Mouse (Mus musculus) right cerebral cortex, postnatal 14 days (tissue): ENCODE measurements around the gene Ywhah.

ENCODE experiments used
- DNase-seq: peaks from one replicate; pipeline ENCODE4 v3.0.0; 2022

The Ywhah gene

DNA sequence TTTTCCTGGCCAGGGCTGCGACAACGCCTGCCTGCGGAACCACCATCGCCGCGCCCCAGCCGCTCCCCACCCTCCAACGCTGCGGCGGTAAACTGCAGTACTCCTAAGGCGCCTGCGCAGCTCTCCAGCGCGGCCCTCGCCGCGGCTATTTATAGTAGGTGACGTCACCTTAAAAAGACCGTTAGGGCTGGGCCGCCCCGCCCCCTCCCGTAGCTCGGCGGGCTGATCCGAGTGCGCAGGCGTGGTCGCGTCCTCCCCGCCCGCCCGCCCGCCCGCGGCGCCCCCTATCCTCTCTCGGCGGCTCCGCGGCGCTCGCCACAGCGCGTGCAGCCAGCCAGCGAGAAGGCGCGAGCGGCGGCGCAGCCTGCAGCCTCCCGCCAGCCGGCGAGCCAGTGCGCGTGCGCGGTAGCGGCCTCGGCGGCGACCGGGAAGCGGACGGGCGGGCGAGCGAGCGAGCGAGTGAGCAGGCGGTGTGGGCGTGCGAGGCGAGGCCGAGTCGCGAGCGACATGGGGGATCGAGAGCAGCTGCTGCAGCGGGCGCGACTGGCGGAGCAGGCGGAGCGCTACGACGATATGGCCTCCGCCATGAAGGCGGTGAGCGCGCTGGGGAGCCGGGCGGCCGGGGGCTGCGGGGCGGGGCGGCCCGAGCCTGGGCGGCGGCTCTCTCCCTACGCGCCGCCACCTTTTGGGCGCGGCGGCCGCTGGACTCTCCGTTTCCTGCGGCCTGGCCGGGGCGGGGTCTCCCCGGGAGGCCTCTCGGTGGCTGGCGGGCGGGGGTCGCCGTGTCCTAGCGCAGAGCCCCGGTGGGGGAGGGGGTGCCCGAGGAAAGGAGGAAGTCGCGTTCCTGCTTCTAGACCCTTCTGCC lies at the start of gene Ywhah:
Gene Ywhah, plus strand, starts transcription at position 256 of the 865 bp plus-strand sequence.
- DNase-seq, result peak; percentile 97

DNA sequence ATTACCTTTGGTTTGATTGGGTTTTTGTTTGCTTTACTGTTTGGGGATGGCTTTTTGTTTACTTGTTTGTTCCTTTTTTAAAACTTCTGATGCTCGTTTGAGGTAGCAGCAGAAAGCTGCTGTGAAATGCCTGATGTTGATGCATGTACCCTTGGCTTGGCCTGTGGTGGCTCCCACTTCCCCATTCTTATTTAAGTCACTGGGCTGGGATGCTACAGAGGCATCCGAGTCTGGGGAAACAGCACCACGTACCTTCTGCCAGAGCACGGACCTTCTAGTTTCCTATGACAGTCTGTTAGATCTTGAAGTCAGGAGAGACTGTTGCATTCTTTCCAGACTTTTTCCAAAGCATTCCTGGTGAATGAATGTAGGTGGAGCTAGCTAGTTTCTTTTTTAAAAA lies 42.1 kb upstream of the Ywhah start:
- DNase-seq, result no peak

- DNase-seq, result no peak
Measured at GRCm38 (mm10) chr5:32977179-32977578, 41.4 kb upstream of the Ywhah start.

GRCm38 (mm10) chr5:32985379-32985778 lies 33.2 kb upstream of the Ywhah start:
- no peak for DNase-seq

GRCm38 (mm10) chr5:32987873-32988272 lies 30.7 kb upstream of the Ywhah start:
- DNase-seq, result no peak

- DNase-seq, result no peak
Measured at GRCm38 (mm10) chr5:32989959-32990640, 28.5 kb upstream of the Ywhah start.

- DNase-seq, result peak; percentile 29
Measured at GRCm38 (mm10) chr5:32991152-32991551, 27.5 kb upstream of the Ywhah start.

- DNase-seq, result no peak
Measured at GRCm38 (mm10) chr5:32994471-32994870, 24.1 kb upstream of the Ywhah start.

DNA sequence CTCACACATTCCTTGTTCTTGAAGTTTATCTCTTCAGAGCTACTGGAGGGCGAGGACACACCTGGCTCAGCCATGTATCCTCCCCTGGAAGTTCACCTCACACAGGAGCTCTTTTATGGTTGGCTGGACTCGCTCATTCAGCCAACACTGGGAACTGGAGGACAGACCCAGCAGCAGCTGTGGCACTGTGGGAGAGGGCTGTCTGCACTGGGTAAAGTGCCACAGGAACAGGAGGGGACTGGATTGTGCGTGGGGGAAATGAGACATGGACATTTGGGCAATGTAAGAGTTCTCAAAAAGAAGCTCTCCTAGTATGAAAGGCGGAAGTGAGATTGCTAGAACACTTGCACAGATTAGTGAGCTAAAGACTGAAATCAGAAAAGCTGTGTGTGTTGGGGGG lies 22.9 kb upstream of the Ywhah start:
- no peak for DNase-seq

DNA sequence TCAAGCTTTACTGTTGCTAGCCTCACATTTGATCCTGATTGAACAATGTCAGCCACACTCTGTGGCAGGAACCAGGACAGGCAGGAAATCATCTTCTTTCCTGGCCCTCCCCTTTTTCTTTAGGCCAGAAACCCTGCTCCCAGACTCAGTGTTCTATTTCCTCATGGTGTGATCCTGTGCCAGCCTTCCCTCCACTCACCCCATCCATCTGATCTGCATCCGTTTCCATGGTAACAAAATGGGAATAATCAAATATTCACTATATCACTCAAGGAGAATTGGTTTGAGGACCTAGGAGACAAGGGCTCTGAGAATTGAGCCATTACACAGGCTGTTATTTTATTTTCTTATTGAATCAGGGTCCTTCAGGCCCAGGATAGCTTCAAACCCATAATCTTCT lies 22.1 kb upstream of the Ywhah start:
- no peak for DNase-seq

DNA sequence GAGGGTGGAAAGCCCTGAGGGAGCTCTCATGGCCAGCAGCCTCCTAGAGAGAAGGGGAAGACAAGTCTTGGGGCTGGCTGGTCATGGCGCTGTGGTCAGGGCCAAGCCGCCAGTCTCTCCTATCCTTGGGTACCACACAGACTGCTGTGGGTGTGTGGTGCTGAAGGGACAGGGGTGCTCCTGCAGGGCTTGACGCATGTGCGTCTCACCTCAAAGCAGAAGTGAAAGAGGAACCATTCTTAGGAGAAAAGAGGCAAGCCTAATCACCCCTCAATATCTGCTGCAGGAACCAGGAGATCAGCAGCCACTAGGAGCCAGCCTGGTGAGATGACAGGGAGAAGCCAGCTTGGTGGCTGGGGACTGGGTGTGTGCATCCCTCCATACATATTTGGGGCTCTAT lies 20.9 kb upstream of the Ywhah start:
- DNase-seq, result no peak

DNA sequence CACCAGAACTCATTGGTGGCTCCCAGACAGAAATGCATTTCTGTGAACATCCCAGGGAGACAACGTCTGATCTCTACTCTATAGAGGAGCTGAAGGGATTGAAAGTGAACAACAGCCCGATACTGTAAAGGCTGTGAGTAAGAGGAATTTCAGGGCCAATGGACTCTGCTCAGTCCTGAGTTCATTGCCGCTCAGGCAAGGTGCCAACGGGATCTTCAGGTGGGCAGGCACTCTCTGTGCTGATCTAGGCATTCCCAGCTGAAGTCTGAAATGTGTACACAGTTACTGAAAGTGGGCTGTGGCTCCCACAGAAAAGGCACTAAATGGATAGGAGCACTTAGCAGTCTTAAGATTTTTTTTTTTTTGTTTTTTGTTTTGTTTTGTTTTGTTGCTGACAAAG lies 19.8 kb upstream of the Ywhah start:
- DNase-seq, result no peak

GRCm38 (mm10) chr5:33001111-33001510 lies 17.5 kb upstream of the Ywhah start:
- DNase-seq, result peak; percentile 67

GRCm38 (mm10) chr5:33002781-33003180 lies 15.8 kb upstream of the Ywhah start:
- DNase-seq, result no peak

- no peak for DNase-seq
Measured at GRCm38 (mm10) chr5:33003500-33003899, 15.1 kb upstream of the Ywhah start.

DNA sequence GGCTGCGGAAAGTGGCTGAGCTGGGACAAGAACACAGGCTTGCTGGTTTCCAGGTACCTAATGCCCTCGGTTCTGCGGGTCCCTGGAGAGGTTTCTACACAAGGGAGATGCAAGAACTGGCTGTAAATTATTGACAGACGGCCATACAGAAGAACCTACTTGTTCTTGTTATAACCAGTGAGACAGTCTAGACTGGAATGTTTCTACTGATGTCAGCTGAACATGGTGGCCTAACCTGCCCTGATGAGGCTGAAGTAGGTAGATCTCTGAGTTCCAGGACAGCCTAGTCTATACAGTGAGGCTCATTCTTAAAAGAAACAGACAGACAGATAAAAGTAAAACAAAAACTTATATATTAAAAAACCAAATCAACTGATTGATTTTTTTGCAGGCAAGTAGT lies 14.5 kb upstream of the Ywhah start:
- DNase-seq, result no peak

- no peak for DNase-seq
Measured at GRCm38 (mm10) chr5:33005442-33006145, 13.0 kb upstream of the Ywhah start.

DNA sequence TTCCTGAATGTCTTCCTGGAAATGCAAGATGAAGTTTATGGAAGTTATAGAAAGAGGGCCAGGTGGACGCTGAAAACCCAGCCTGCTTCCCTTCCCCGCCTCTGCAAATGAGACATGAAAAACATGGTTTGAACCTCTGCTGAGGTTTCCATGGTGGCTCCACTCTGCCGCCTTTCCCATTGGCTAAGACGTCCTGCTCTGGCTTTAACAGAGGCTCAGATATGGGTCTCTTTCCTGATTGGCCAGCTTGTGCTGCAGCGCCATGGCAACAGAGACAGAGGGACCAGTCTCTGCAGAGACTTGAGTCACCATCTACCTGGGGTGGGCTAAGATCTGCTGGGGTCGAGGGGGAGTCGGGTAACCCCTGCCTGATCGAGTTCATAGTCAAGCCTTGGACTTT lies 11.9 kb upstream of the Ywhah start:
- DNase-seq, result peak; percentile 68

DNA sequence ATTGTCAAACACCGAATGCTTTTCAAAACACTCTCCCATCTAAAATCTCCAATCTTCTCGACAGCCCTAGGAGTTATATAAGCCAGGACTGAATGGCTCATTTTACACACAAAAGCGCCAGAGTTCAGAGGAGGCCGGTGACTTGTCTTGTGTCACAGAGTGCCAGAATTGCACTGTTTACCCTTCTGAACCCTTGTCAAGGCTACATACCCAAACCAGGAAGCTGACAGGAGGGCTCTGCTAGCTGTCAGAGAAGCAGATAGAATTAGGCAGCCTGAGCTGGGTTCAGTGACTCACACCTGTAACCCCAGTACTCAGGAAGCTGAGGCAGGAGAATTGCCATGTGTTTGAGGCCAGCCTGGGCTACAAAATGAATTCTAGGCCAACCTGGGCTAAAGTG lies 11.2 kb upstream of the Ywhah start:
- no peak for DNase-seq

GRCm38 (mm10) chr5:33009301-33009700 lies 9.3 kb upstream of the Ywhah start:
- no peak for DNase-seq

DNA sequence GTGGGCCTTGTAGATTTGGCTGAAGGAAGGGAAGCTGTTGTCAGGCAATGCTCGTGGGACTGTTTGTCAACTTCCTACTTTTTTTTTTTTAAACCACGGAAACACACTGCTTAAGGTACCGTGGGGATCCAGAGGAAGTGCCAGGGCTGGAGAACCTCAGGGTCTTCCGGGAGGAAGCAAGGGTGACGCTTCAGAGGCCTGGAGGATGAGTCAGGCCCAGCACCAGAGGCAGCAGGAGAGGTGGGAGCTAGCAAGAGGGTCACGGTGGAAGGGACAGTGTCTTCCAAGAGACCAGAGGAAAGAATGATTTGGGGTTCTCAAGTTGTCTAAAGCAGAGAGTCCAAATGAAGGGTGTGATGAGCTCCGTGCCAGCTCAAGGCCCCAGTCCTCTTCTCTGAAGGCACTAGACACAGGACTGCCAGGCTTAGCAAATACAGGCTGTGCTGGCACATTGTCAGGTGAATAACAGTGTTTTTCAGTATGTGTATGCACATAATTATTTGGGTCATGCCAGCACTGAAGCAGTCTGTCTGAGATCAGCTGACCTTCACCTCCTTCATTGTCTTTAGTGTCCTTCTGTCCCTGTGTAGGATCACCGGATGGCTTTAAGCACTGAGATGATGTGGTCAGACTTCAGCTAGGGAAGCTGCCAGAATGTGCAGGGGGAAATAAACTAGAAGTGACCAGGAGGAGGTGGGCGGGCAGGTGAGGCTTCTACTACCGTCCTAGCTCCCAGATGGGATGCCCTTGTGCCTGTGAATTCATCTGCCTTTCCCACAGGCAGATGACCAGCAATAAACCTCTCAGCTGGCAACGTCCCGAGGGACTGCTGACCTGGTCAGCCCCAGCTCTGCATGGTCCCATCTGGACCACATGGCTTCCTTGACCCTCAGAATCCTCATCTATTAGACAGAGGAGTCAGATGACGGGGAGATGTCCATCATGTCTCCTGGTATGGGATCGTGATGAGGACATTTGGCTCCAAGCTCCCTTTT lies 8.5 kb upstream of the Ywhah start:
- DNase-seq, result no peak
